Mouse (Mus musculus): ENCODE data around the gene Ebf4. TPM values are rescaled to one million over a fixed set of nuclear protein-coding genes. Genes with fewer than 3 reads are reported as not detected.
"Not testable (repeated sequence)": the region's sequence is repeated elsewhere in the genome, so short reads cannot be mapped to it uniquely, and the experiment has no call there.

The Ebf4 gene
- polyA plus RNA-seq, 1 experiment from 2014 or later, result 1.8 TPM

GRCm38 (mm10) chr2:130358852-130359251 is 63.9 kb downstream of the Ebf4 start:
- H3K9me3 ChIP-seq (ENCODE audit: control insufficient read depth, low read length), result no peaks in the 10 kb centered on the region
- H3K4me1 ChIP-seq (ENCODE audit: control insufficient read depth, insufficient read depth, low read length), result 0 out of 2 replicates have a peak, but pooled peaks cover 3% of the 10 kb centered on the region
- 18% methylated on average over 5 of the region's 5 CpGs for WGBS
- no peak for ATAC-seq (ENCODE audit: low FRiP score)
- no peak overlapping the region for H3K4me3 ChIP-seq (ENCODE audit: low read depth, low read length)
- no peak overlapping the region for H3K4me2 ChIP-seq
- no peak overlapping the region for H3K9ac ChIP-seq (ENCODE audit: low read length)
- DNase-seq (ENCODE audit: low spot score, missing footprints), result no peak
- no peaks in the 10 kb centered on the region for H3K36me3 ChIP-seq (ENCODE audit: control insufficient read depth, insufficient read depth, low read length)
- no peak overlapping the region for H3K27ac ChIP-seq (ENCODE audit: low read depth, low read length)
- peaks cover 37% of the 10 kb centered on the region for H3K27me3 ChIP-seq (ENCODE audit: control insufficient read depth, insufficient read depth, low read length)

GRCm38 (mm10) chr2:130362511-130363026 is 67.6 kb downstream of the Ebf4 start:
- H3K27ac ChIP-seq (ENCODE audit: low read depth, low read length), result no peak overlapping the region
- peaks cover 7% of the 10 kb centered on the region for H3K4me1 ChIP-seq (ENCODE audit: control insufficient read depth, insufficient read depth, low read length)
- no peak overlapping the region for H3K9ac ChIP-seq (ENCODE audit: low read length)
- no peaks in the 10 kb centered on the region for H3K9me3 ChIP-seq (ENCODE audit: control insufficient read depth, low read length)
- no peak overlapping the region for H3K4me3 ChIP-seq (ENCODE audit: low read depth, low read length)
- DNase-seq (ENCODE audit: low spot score, missing footprints) (peak; percentile 97), ATAC-seq (ENCODE audit: low FRiP score) (0 out of 2 replicates have a peak, but pooled peaks have one; percentile 24)
- H3K27me3 ChIP-seq (ENCODE audit: control insufficient read depth, insufficient read depth, low read length), result peaks cover 39% of the 10 kb centered on the region
- H3K36me3 ChIP-seq (ENCODE audit: control insufficient read depth, insufficient read depth, low read length), result no peaks in the 10 kb centered on the region
- H3K4me2 ChIP-seq, result no peak overlapping the region
- 5% methylated on average over 14 of the region's 14 CpGs for WGBS

GRCm38 (mm10) chr2:130365211-130366094 is 70.5 kb downstream of the Ebf4 start:
- peak; percentile 89 for DNase-seq (ENCODE audit: low spot score, missing footprints)
- H3K4me3 ChIP-seq (ENCODE audit: low read depth, low read length), result peak overlapping the region; percentile 24
- H3K9me3 ChIP-seq (ENCODE audit: control insufficient read depth, low read length), result no peaks in the 10 kb centered on the region
- H3K9ac ChIP-seq (ENCODE audit: low read length), result peak overlapping the region; percentile 14
- peak overlapping the region; percentile 41 for H3K4me2 ChIP-seq
- H3K27me3 ChIP-seq (ENCODE audit: control insufficient read depth, insufficient read depth, low read length), result peaks cover 31% of the 10 kb centered on the region
- WGBS, result 6% methylated on average over 30 of the region's 30 CpGs
- peaks cover 7% of the 10 kb centered on the region for H3K4me1 ChIP-seq (ENCODE audit: control insufficient read depth, insufficient read depth, low read length)
- no peaks in the 10 kb centered on the region for H3K36me3 ChIP-seq (ENCODE audit: control insufficient read depth, insufficient read depth, low read length)
- peak; percentile 35; the same call in 1 of the 2 replicates for ATAC-seq (ENCODE audit: low FRiP score)
- H3K27ac ChIP-seq (ENCODE audit: low read depth, low read length), result no peak overlapping the region

GRCm38 (mm10) chr2:130367386-130367785 is 72.4 kb downstream of the Ebf4 start:
- no peaks in the 10 kb centered on the region for H3K9me3 ChIP-seq (ENCODE audit: control insufficient read depth, low read length)
- H3K27me3 ChIP-seq (ENCODE audit: control insufficient read depth, insufficient read depth, low read length), result peaks cover 11% of the 10 kb centered on the region
- no peaks in the 10 kb centered on the region for H3K36me3 ChIP-seq (ENCODE audit: control insufficient read depth, insufficient read depth, low read length)
- peaks cover 4% of the 10 kb centered on the region for H3K4me1 ChIP-seq (ENCODE audit: control insufficient read depth, insufficient read depth, low read length)
- DNase-seq (ENCODE audit: low spot score, missing footprints) (no peak), ATAC-seq (ENCODE audit: low FRiP score) (no peak)
- H3K9ac ChIP-seq (ENCODE audit: low read length), result no peak overlapping the region
- WGBS, result 75% methylated on average over 4 of the region's 4 CpGs
- H3K4me3 ChIP-seq (ENCODE audit: low read depth, low read length), result no peak overlapping the region
- H3K27ac ChIP-seq (ENCODE audit: low read depth, low read length), result no peak overlapping the region
- no peak overlapping the region for H3K4me2 ChIP-seq

- not testable (repeated sequence) for H3K27me3 ChIP-seq (ENCODE audit: control insufficient read depth, insufficient read depth, low read length); H3K27ac ChIP-seq (ENCODE audit: low read depth, low read length); H3K4me3 ChIP-seq (ENCODE audit: low read depth, low read length); H3K9ac ChIP-seq (ENCODE audit: low read length); H3K4me2 ChIP-seq; H3K4me1 ChIP-seq (ENCODE audit: control insufficient read depth, insufficient read depth, low read length); DNase-seq (ENCODE audit: low spot score, missing footprints); H3K36me3 ChIP-seq (ENCODE audit: control insufficient read depth, insufficient read depth, low read length); ATAC-seq (ENCODE audit: low FRiP score); H3K9me3 ChIP-seq (ENCODE audit: control insufficient read depth, low read length)
- WGBS, result 50% methylated on average over 1 of the region's 1 CpGs
Observed at GRCm38 (mm10) chr2:130373026-130373425, 78.1 kb downstream of the Ebf4 start.

GRCm38 (mm10) chr2:130374951-130375350 is 80.0 kb downstream of the Ebf4 start:
- Histone ChIP-seq H3K4me3 (ENCODE audit: low read depth, low read length) (no peak overlapping the region), H3K9ac (ENCODE audit: low read length) (no peak overlapping the region), H3K27me3 (ENCODE audit: control insufficient read depth, insufficient read depth, low read length) (no peaks in the 10 kb centered on the region), H3K4me1 (ENCODE audit: control insufficient read depth, insufficient read depth, low read length) (no peaks in the 10 kb centered on the region), H3K4me2 (no peak overlapping the region), H3K27ac (ENCODE audit: low read depth, low read length) (no peak overlapping the region), H3K36me3 (ENCODE audit: control insufficient read depth, insufficient read depth, low read length) (no peaks in the 10 kb centered on the region), H3K9me3 (ENCODE audit: control insufficient read depth, low read length) (no peaks in the 10 kb centered on the region)
- WGBS, result 80% methylated on average over 4 of the region's 4 CpGs
- ATAC-seq (ENCODE audit: low FRiP score) (no peak), DNase-seq (ENCODE audit: low spot score, missing footprints) (no peak)

GRCm38 (mm10) chr2:130383205-130383604 is 88.2 kb downstream of the Ebf4 start:
- Histone ChIP-seq H3K4me1 (ENCODE audit: control insufficient read depth, insufficient read depth, low read length) (no peaks in the 10 kb centered on the region), H3K9ac (ENCODE audit: low read length) (no peak overlapping the region), H3K36me3 (ENCODE audit: control insufficient read depth, insufficient read depth, low read length) (no peaks in the 10 kb centered on the region), H3K27me3 (ENCODE audit: control insufficient read depth, insufficient read depth, low read length) (no peaks in the 10 kb centered on the region), H3K4me2 (no peak overlapping the region), H3K27ac (ENCODE audit: low read depth, low read length) (no peak overlapping the region), H3K4me3 (ENCODE audit: low read depth, low read length) (no peak overlapping the region), H3K9me3 (ENCODE audit: control insufficient read depth, low read length) (no peaks in the 10 kb centered on the region)
- WGBS, result 55% methylated on average over 3 of the region's 3 CpGs
- ATAC-seq (ENCODE audit: low FRiP score) (no peak), DNase-seq (ENCODE audit: low spot score, missing footprints) (no peak)

GRCm38 (mm10) chr2:130383895-130384294 is 88.9 kb downstream of the Ebf4 start:
- H3K27me3 ChIP-seq (ENCODE audit: control insufficient read depth, insufficient read depth, low read length), result no peaks in the 10 kb centered on the region
- 83% methylated on average over 6 of the region's 6 CpGs for WGBS
- DNase-seq (ENCODE audit: low spot score, missing footprints) (no peak), ATAC-seq (ENCODE audit: low FRiP score) (no peak)
- no peaks in the 10 kb centered on the region for H3K4me1 ChIP-seq (ENCODE audit: control insufficient read depth, insufficient read depth, low read length)
- H3K9me3 ChIP-seq (ENCODE audit: control insufficient read depth, low read length), result no peaks in the 10 kb centered on the region
- H3K4me2 ChIP-seq, result no peak overlapping the region
- no peak overlapping the region for H3K27ac ChIP-seq (ENCODE audit: low read depth, low read length)
- no peak overlapping the region for H3K9ac ChIP-seq (ENCODE audit: low read length)
- H3K36me3 ChIP-seq (ENCODE audit: control insufficient read depth, insufficient read depth, low read length), result no peaks in the 10 kb centered on the region
- H3K4me3 ChIP-seq (ENCODE audit: low read depth, low read length), result no peak overlapping the region

- H3K36me3 ChIP-seq (ENCODE audit: control insufficient read depth, insufficient read depth, low read length), result no peaks in the 10 kb centered on the region
- no peak overlapping the region for H3K27ac ChIP-seq (ENCODE audit: low read depth, low read length)
- ATAC-seq (ENCODE audit: low FRiP score) (no peak), DNase-seq (ENCODE audit: low spot score, missing footprints) (no peak)
- H3K4me1 ChIP-seq (ENCODE audit: control insufficient read depth, insufficient read depth, low read length), result no peaks in the 10 kb centered on the region
- H3K9me3 ChIP-seq (ENCODE audit: control insufficient read depth, low read length), result no peaks in the 10 kb centered on the region
- 78% methylated on average over 1 of the region's 1 CpGs for WGBS
- H3K4me2 ChIP-seq, result no peak overlapping the region
- H3K27me3 ChIP-seq (ENCODE audit: control insufficient read depth, insufficient read depth, low read length), result no peaks in the 10 kb centered on the region
- H3K9ac ChIP-seq (ENCODE audit: low read length), result no peak overlapping the region
- H3K4me3 ChIP-seq (ENCODE audit: low read depth, low read length), result no peak overlapping the region
Observed at GRCm38 (mm10) chr2:130386212-130386611, 91.2 kb downstream of the Ebf4 start.

Data from midbrain, embryonic 11.5 days (tissue).